Mouse (Mus musculus): Measurements from ENCODE around the gene Plagl1. TPM values are rescaled to one million over a fixed set of nuclear protein-coding genes. Genes with fewer than 3 reads are reported as not detected.

Plagl1 gene
- polyA plus RNA-seq, 1 experiment from 2014 or later, result 163 TPM

DNA sequence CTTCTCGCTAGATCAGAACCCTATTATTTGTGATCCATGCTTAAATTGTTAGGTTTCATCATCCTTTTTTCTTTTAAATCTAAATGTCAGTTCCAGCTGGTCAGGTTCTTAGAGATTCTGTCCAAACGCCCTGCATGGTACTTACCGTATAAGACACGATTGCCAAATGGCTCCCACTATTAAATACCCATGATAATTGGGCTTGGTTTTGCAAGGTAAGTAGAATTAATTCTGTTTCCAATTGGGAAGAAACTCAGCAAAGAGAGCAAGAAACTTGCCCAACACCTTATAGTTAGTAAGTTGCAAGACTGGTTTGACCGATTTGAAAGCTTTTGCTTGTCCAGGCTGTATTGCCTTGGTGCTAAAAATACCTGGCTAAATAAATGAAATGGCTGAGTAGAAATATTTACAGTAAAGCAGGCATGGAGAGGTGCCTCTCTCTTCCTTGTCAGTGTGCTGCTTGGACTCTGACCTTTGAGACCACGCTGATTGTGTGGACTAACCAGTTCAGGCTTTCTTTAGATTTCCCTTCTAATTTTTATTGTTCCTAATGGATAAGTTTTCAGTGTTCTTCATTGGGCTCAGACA, 39.9 kb downstream of the Plagl1 start:
- Histone ChIP-seq H3K9ac (ENCODE audit: low read depth, low read length) (no peak overlapping the region), H3K27ac (ENCODE audit: low read depth, low read length) (no peak overlapping the region), H3K36me3 (ENCODE audit: control insufficient read depth, insufficient read depth, low read length) (no peaks in the 10 kb centered on the region), H3K4me3 (ENCODE audit: low read depth, low read length) (no peak overlapping the region), H3K9me3 (ENCODE audit: control insufficient read depth, low read length) (no peaks in the 10 kb centered on the region), H3K4me2 (no peak overlapping the region), H3K27me3 (replicated peaks; ENCODE audit: control insufficient read depth, insufficient read depth, low read length) (no peaks in the 10 kb centered on the region), H3K4me1 (replicated peaks; ENCODE audit: control insufficient read depth, insufficient read depth, low read length) (no peaks in the 10 kb centered on the region)
- ATAC-seq (replicated peaks; ENCODE audit: low FRiP score) (no peak), DNase-seq (ENCODE audit: low spot score) (no peak)
- 80% methylated on average over 6 of the region's 6 CpGs for WGBS

DNA sequence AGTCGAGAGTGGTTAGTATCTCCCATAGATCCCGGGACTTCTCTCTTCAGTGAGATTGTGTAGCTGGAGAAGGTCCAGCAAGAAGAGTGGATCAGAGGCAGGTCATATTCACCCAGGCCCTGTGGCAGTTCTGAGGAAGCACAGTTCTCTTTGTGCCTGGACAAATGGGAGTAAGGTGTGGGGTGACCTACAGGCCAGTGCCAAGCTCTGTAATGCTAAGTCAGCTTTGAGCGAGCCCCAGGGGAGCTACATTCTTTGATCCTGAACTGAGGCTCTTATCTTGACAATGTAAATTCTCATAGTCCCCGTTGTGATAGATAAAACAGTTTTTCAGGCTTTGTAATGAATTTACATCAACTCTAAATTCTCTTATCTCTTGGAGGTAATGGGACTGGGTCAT, 42.1 kb downstream of the Plagl1 start:
- no peaks in the 10 kb centered on the region for H3K36me3 ChIP-seq (ENCODE audit: control insufficient read depth, insufficient read depth, low read length)
- WGBS, result 49% methylated on average over 4 of the region's 4 CpGs
- H3K9me3 ChIP-seq (ENCODE audit: control insufficient read depth, low read length), result no peaks in the 10 kb centered on the region
- H3K9ac ChIP-seq (ENCODE audit: low read depth, low read length), result no peak overlapping the region
- H3K27ac ChIP-seq (ENCODE audit: low read depth, low read length), result no peak overlapping the region
- no peak for DNase-seq (ENCODE audit: low spot score)
- no peaks in the 10 kb centered on the region for H3K4me1 ChIP-seq (replicated peaks; ENCODE audit: control insufficient read depth, insufficient read depth, low read length)
- no peak overlapping the region for H3K4me2 ChIP-seq
- ATAC-seq (replicated peaks; ENCODE audit: low FRiP score), result no peak
- no peaks in the 10 kb centered on the region for H3K27me3 ChIP-seq (replicated peaks; ENCODE audit: control insufficient read depth, insufficient read depth, low read length)
- H3K4me3 ChIP-seq (ENCODE audit: low read depth, low read length), result no peak overlapping the region

DNA sequence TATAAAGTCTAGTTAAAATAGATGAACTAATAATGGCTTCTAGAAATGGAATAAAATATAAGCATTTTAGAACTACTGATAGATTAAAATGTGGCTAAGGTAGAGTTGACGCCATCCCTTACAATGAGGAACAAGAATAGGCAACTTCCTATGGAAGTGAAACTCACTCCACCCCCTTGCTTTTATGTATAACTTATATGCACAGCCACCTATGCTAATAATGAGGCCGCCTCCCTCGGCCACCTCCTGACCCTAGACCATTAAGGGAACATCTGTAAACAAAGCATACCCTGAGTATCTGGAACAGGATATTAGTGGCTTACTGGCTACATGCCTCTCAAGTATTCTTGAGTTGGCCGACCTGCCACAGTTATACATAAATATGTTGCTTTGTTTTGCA, 43.5 kb downstream of the Plagl1 start:
- Histone ChIP-seq H3K36me3 (ENCODE audit: control insufficient read depth, insufficient read depth, low read length) (no peaks in the 10 kb centered on the region), H3K27ac (ENCODE audit: low read depth, low read length) (no peak overlapping the region), H3K27me3 (replicated peaks; ENCODE audit: control insufficient read depth, insufficient read depth, low read length) (no peaks in the 10 kb centered on the region), H3K4me1 (replicated peaks; ENCODE audit: control insufficient read depth, insufficient read depth, low read length) (no peaks in the 10 kb centered on the region), H3K9ac (ENCODE audit: low read depth, low read length) (no peak overlapping the region), H3K4me2 (no peak overlapping the region), H3K4me3 (ENCODE audit: low read depth, low read length) (no peak overlapping the region), H3K9me3 (ENCODE audit: control insufficient read depth, low read length) (no peaks in the 10 kb centered on the region)
- no peak for ATAC-seq (replicated peaks; ENCODE audit: low FRiP score)
- 78% methylated on average over 4 of the region's 4 CpGs for WGBS
- no peak for DNase-seq (ENCODE audit: low spot score)

GRCm38 (mm10) chr10:13106909-13107624, 46.8 kb downstream of the Plagl1 start:
- Histone ChIP-seq H3K9ac (ENCODE audit: low read depth, low read length) (no peak overlapping the region), H3K4me1 (replicated peaks; ENCODE audit: control insufficient read depth, insufficient read depth, low read length) (no peaks in the 10 kb centered on the region)
- ATAC-seq (replicated peaks; ENCODE audit: low FRiP score), result no peak

GRCm38 (mm10) chr10:13108021-13108548, 47.8 kb downstream of the Plagl1 start:
- Histone ChIP-seq H3K4me1 (replicated peaks; ENCODE audit: control insufficient read depth, insufficient read depth, low read length) (peaks cover 2% of the 10 kb centered on the region; the same call in 1 of the 2 replicates), H3K9ac (ENCODE audit: low read depth, low read length) (no peak overlapping the region), H3K27me3 (replicated peaks; ENCODE audit: control insufficient read depth, insufficient read depth, low read length) (no peaks in the 10 kb centered on the region), H3K27ac (ENCODE audit: low read depth, low read length) (no peak overlapping the region), H3K4me3 (ENCODE audit: low read depth, low read length) (no peak overlapping the region), H3K9me3 (ENCODE audit: control insufficient read depth, low read length) (no peaks in the 10 kb centered on the region), H3K36me3 (ENCODE audit: control insufficient read depth, insufficient read depth, low read length) (no peaks in the 10 kb centered on the region), H3K4me2 (no peak overlapping the region)
- DNase-seq (ENCODE audit: low spot score) (no peak), ATAC-seq (replicated peaks; ENCODE audit: low FRiP score) (no peak)
- WGBS, result 65% methylated on average over 7 of the region's 7 CpGs

More at GRCm38 (mm10) chr10:13106909-13107624, 46.8 kb downstream of the Plagl1 start:
- 71% methylated on average over 9 of the region's 9 CpGs for WGBS
- Histone ChIP-seq H3K9me3 (ENCODE audit: control insufficient read depth, low read length) (no peaks in the 10 kb centered on the region), H3K4me3 (ENCODE audit: low read depth, low read length) (no peak overlapping the region), H3K27me3 (replicated peaks; ENCODE audit: control insufficient read depth, insufficient read depth, low read length) (no peaks in the 10 kb centered on the region), H3K4me2 (no peak overlapping the region), H3K36me3 (ENCODE audit: control insufficient read depth, insufficient read depth, low read length) (no peaks in the 10 kb centered on the region), H3K27ac (ENCODE audit: low read depth, low read length) (no peak overlapping the region)
- no peak for DNase-seq (ENCODE audit: low spot score)

DNA sequence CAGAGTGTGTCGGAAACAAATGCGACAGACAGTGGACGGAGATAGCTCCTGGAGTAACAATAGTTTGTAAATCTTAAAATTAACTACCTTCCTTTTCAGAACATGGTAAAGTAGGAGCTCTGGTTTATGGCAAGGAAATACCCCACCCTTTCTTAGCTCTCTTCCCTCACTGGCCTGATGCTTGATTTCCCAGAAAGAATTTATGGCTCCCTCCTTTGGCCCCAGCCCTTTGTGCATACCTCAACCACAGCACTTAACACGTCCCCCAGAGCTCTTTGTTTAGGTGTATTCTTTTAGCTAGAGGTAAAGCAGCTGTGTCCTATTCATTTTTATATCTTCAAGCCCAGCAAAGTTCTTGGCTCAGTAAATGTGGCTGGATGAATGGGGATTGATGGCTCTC, 48.5 kb downstream of the Plagl1 start:
- H3K9me3 ChIP-seq (ENCODE audit: control insufficient read depth, low read length), result no peaks in the 10 kb centered on the region
- no peak for DNase-seq (ENCODE audit: low spot score)

GRCm38 (mm10) chr10:13109781-13110180, 49.5 kb downstream of the Plagl1 start:
- DNase-seq (ENCODE audit: low spot score) (no peak), ATAC-seq (replicated peaks; ENCODE audit: low FRiP score) (no peak)
- Histone ChIP-seq H3K9ac (ENCODE audit: low read depth, low read length) (no peak overlapping the region), H3K9me3 (ENCODE audit: control insufficient read depth, low read length) (no peaks in the 10 kb centered on the region), H3K27ac (ENCODE audit: low read depth, low read length) (no peak overlapping the region), H3K36me3 (ENCODE audit: control insufficient read depth, insufficient read depth, low read length) (no peaks in the 10 kb centered on the region), H3K4me1 (replicated peaks; ENCODE audit: control insufficient read depth, insufficient read depth, low read length) (peaks cover 2% of the 10 kb centered on the region; the same call in 1 of the 2 replicates), H3K4me3 (ENCODE audit: low read depth, low read length) (no peak overlapping the region), H3K4me2 (no peak overlapping the region), H3K27me3 (replicated peaks; ENCODE audit: control insufficient read depth, insufficient read depth, low read length) (no peaks in the 10 kb centered on the region)
- 57% methylated on average over 1 of the region's 1 CpGs for WGBS

More for the DNA sequence above, 48.5 kb downstream of the Plagl1 start:
- H3K4me3 ChIP-seq (ENCODE audit: low read depth, low read length), result no peak overlapping the region
- H3K36me3 ChIP-seq (ENCODE audit: control insufficient read depth, insufficient read depth, low read length), result no peaks in the 10 kb centered on the region
- no peak overlapping the region for H3K4me2 ChIP-seq
- peaks cover 2% of the 10 kb centered on the region; the same call in 1 of the 2 replicates for H3K4me1 ChIP-seq (replicated peaks; ENCODE audit: control insufficient read depth, insufficient read depth, low read length)
- H3K27ac ChIP-seq (ENCODE audit: low read depth, low read length), result no peak overlapping the region
- WGBS, result 74% methylated on average over 4 of the region's 4 CpGs
- H3K27me3 ChIP-seq (replicated peaks; ENCODE audit: control insufficient read depth, insufficient read depth, low read length), result no peaks in the 10 kb centered on the region
- ATAC-seq (replicated peaks; ENCODE audit: low FRiP score), result no peak
- no peak overlapping the region for H3K9ac ChIP-seq (ENCODE audit: low read depth, low read length)

DNA sequence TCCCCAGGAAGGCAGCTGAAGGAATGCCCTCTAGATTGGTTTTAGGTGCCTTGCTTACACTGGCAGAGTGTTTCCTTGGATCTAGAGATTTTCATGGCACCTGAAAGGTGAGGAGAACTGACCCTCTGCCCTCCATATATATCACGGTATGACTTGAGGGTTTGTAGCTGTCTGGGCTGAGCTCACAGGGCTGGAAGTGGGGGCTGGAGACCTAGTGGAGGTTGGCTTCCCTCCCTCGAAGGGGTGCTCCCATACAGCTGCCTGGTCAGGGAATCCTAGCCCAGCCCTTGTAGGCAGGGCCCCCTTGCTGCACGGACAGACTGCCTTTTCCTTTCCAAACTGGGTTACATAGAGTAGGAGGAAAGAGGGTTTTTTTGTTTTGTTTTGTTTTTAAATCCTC, 52.5 kb downstream of the Plagl1 start:
- no peak overlapping the region for H3K27ac ChIP-seq (ENCODE audit: low read depth, low read length)
- H3K4me3 ChIP-seq (ENCODE audit: low read depth, low read length), result no peak overlapping the region
- ATAC-seq (replicated peaks; ENCODE audit: low FRiP score) (no peak), DNase-seq (ENCODE audit: low spot score) (peak; percentile 25)
- peaks cover 2% of the 10 kb centered on the region; the same call in 1 of the 2 replicates for H3K4me1 ChIP-seq (replicated peaks; ENCODE audit: control insufficient read depth, insufficient read depth, low read length)
- no peaks in the 10 kb centered on the region for H3K36me3 ChIP-seq (ENCODE audit: control insufficient read depth, insufficient read depth, low read length)
- 49% methylated on average over 3 of the region's 3 CpGs for WGBS
- H3K9me3 ChIP-seq (ENCODE audit: control insufficient read depth, low read length), result no peaks in the 10 kb centered on the region
- H3K27me3 ChIP-seq (replicated peaks; ENCODE audit: control insufficient read depth, insufficient read depth, low read length), result no peaks in the 10 kb centered on the region
- H3K4me2 ChIP-seq, result no peak overlapping the region
- H3K9ac ChIP-seq (ENCODE audit: low read depth, low read length), result no peak overlapping the region

- no peaks in the 10 kb centered on the region for H3K36me3 ChIP-seq (ENCODE audit: control insufficient read depth, insufficient read depth, low read length)
- no peak overlapping the region for H3K27ac ChIP-seq (ENCODE audit: low read depth, low read length)
- H3K4me1 ChIP-seq (replicated peaks; ENCODE audit: control insufficient read depth, insufficient read depth, low read length), result peaks cover 2% of the 10 kb centered on the region; the same call in 1 of the 2 replicates
- H3K9ac ChIP-seq (ENCODE audit: low read depth, low read length), result no peak overlapping the region
- no peaks in the 10 kb centered on the region for H3K27me3 ChIP-seq (replicated peaks; ENCODE audit: control insufficient read depth, insufficient read depth, low read length)
- DNase-seq (ENCODE audit: low spot score) (peak; percentile 17), ATAC-seq (replicated peaks; ENCODE audit: low FRiP score) (no peak)
- no peak overlapping the region for H3K4me2 ChIP-seq
- WGBS, result 86% methylated on average over 4 of the region's 4 CpGs
- no peaks in the 10 kb centered on the region for H3K9me3 ChIP-seq (ENCODE audit: control insufficient read depth, low read length)
- no peak overlapping the region for H3K4me3 ChIP-seq (ENCODE audit: low read depth, low read length)
Observed at GRCm38 (mm10) chr10:13113641-13114040, 53.3 kb downstream of the Plagl1 start.

Data from liver, embryonic 11.5 days (tissue).